ENCODE assay signal across 8 mouse cellular contexts in genomic region chr14:48990471-48991143, GRCm38 (mm10).
A peak's percentile ranks its signal among the peaks of the same experiment; 100 is the strongest.
DNase-seq lines count a peak whose midpoint lies in the region; ATAC-seq and TF ChIP-seq lines count a peak whose summit lies in the region.

No protein-coding gene starts in this region.

- H3K27ac ChIP-seq in forebrain, embryonic 11.5 days (ENCODE audit: low read depth, low read length) = peak overlapping the region; percentile 8; the same call in 1 of the 2 replicates
- H3K27ac ChIP-seq in heart, embryonic 14.5 days (replicated peaks in 1 of 2; ENCODE audit: control insufficient read depth in 1 of 2, insufficient read depth in 1 of 2, low read depth in 2 of 2, low read length in 2 of 2) = 0 out of 4 replicates have a peak overlapping the region, but pooled peaks of 1 of the 2 experiments have one; percentile 24
- H3K27ac ChIP-seq in kidney, embryonic 15.5 days = no peak overlapping the region
- no peak overlapping the region for H3K27ac ChIP-seq in limb, embryonic 11.5 days (replicated peaks; ENCODE audit: low read depth, low read length)
- no peak overlapping the region; the same call in 1 of the 2 replicates for H3K27ac ChIP-seq in midbrain, postnatal 0 days (ENCODE audit: low read depth, low read length)
- H3K27ac ChIP-seq in testis, adult 2 months (ENCODE audit: control insufficient read depth, insufficient read depth, low read depth, low read length) = no peak overlapping the region

- TF ChIP-seq POLR2A in testis, adult 2 months (IDR thresholded peaks at IDR 0.05; ENCODE audit: control insufficient read depth, low read depth, low read length) = no peak

- H3K27me3 ChIP-seq in forebrain, embryonic 11.5 days (ENCODE audit: control insufficient read depth, insufficient read depth, low read length) = no peaks in the 10 kb centered on the region
- no peaks in the 10 kb centered on the region for H3K27me3 ChIP-seq in heart, embryonic 14.5 days (ENCODE audit: control insufficient read depth, insufficient read depth, low read length)
- H3K27me3 ChIP-seq in kidney, embryonic 15.5 days = peaks cover 9% of the 10 kb centered on the region; the same call in 1 of the 2 replicates
- no peaks in the 10 kb centered on the region for H3K27me3 ChIP-seq in limb, embryonic 11.5 days (ENCODE audit: control insufficient read depth, insufficient read depth, low read length)
- no peaks in the 10 kb centered on the region for H3K27me3 ChIP-seq in midbrain, postnatal 0 days (ENCODE audit: insufficient read depth, low read length)
- H3K27me3 ChIP-seq in testis, adult 2 months (ENCODE audit: control insufficient read depth, insufficient read depth, low read length) = no peaks in the 10 kb centered on the region

- peaks cover 2% of the 10 kb centered on the region; the same call in 1 of the 2 replicates for H3K4me1 ChIP-seq in forebrain, embryonic 11.5 days (replicated peaks; ENCODE audit: control insufficient read depth, insufficient read depth, low read length)
- H3K4me1 ChIP-seq in heart, embryonic 14.5 days (ENCODE audit: control insufficient read depth in 2 of 2, insufficient read depth in 2 of 2, low read length in 2 of 2) = peaks cover 4 to 9% of the 10 kb centered on the region in 2 experiments; a peak in 2 of 4 replicates
- H3K4me1 ChIP-seq in kidney, embryonic 15.5 days = peaks cover 7% of the 10 kb centered on the region; the same call in 1 of the 2 replicates
- no peaks in the 10 kb centered on the region for H3K4me1 ChIP-seq in limb, embryonic 11.5 days (ENCODE audit: control insufficient read depth, insufficient read depth, low read length)
- no peaks in the 10 kb centered on the region for H3K4me1 ChIP-seq in midbrain, postnatal 0 days (ENCODE audit: insufficient read depth, low read length)
- no peaks in the 10 kb centered on the region for H3K4me1 ChIP-seq in testis, adult 2 months (ENCODE audit: control insufficient read depth, insufficient read depth, low read length)

- H3K4me3 ChIP-seq in forebrain, embryonic 11.5 days (ENCODE audit: low read depth, low read length) = no peak overlapping the region
- peak overlapping the region; percentile 25 to 31 for H3K4me3 ChIP-seq in heart, embryonic 14.5 days (ENCODE audit: control insufficient read depth in 1 of 2, insufficient read depth in 1 of 2, low read depth in 1 of 2, low read length in 2 of 2)
- H3K4me3 ChIP-seq in kidney, embryonic 15.5 days (replicated peaks) = peak overlapping the region; percentile 15; the same call in 1 of the 2 replicates
- no peak overlapping the region for H3K4me3 ChIP-seq in limb, embryonic 11.5 days (ENCODE audit: low read depth, low read length)
- peak overlapping the region; percentile 18; the same call in 1 of the 2 replicates for H3K4me3 ChIP-seq in midbrain, postnatal 0 days (ENCODE audit: low read depth, low read length)
- H3K4me3 ChIP-seq in testis, adult 2 months (ENCODE audit: control insufficient read depth, low read depth, low read length) = no peak overlapping the region

- 8% methylated on average over 17 of the region's 17 CpGs for WGBS in forebrain, embryonic 11.5 days
- 15% methylated on average over 17 of the region's 17 CpGs for WGBS in heart, embryonic 14.5 days
- WGBS in kidney, embryonic 15.5 days = 20% methylated on average over 17 of the region's 17 CpGs
- 19% methylated on average over 17 of the region's 17 CpGs for WGBS in limb, embryonic 11.5 days
- 3% methylated on average over 17 of the region's 17 CpGs for WGBS in midbrain, postnatal 0 days

- peak overlapping the region; percentile 30 for H3K9ac ChIP-seq in forebrain, embryonic 11.5 days (ENCODE audit: low read length)
- H3K9ac ChIP-seq in heart, embryonic 14.5 days (ENCODE audit: low read length) = peak overlapping the region; percentile 58; the same call in 1 of the 2 replicates
- no peak overlapping the region for H3K9ac ChIP-seq in kidney, embryonic 15.5 days
- peak overlapping the region; percentile 37; the same call in 1 of the 2 replicates for H3K9ac ChIP-seq in limb, embryonic 11.5 days (ENCODE audit: low read length)
- H3K9ac ChIP-seq in midbrain, postnatal 0 days (replicated peaks; ENCODE audit: low read length, poor library complexity, severe bottlenecking) = no peak overlapping the region

- no peaks in the 10 kb centered on the region for H3K9me3 ChIP-seq in forebrain, embryonic 11.5 days (ENCODE audit: control insufficient read depth, low read length)
- H3K9me3 ChIP-seq in heart, embryonic 14.5 days (ENCODE audit: control insufficient read depth, low read length) = no peaks in the 10 kb centered on the region
- no peaks in the 10 kb centered on the region for H3K9me3 ChIP-seq in kidney, embryonic 15.5 days (replicated peaks)
- H3K9me3 ChIP-seq in limb, embryonic 11.5 days (ENCODE audit: control insufficient read depth, low read length) = no peaks in the 10 kb centered on the region
- no peaks in the 10 kb centered on the region for H3K9me3 ChIP-seq in midbrain, postnatal 0 days (ENCODE audit: low read length)

- H3K36me3 ChIP-seq in forebrain, embryonic 11.5 days (ENCODE audit: control insufficient read depth, insufficient read depth, low read length) = no peaks in the 10 kb centered on the region
- H3K36me3 ChIP-seq in heart, embryonic 14.5 days (ENCODE audit: control insufficient read depth, insufficient read depth, low read length) = no peaks in the 10 kb centered on the region
- H3K36me3 ChIP-seq in kidney, embryonic 15.5 days = no peaks in the 10 kb centered on the region
- no peaks in the 10 kb centered on the region for H3K36me3 ChIP-seq in limb, embryonic 11.5 days (ENCODE audit: control insufficient read depth, insufficient read depth, low read length)
- no peaks in the 10 kb centered on the region for H3K36me3 ChIP-seq in midbrain, postnatal 0 days (ENCODE audit: insufficient read depth, low read length)
- H3K36me3 ChIP-seq in testis, adult 2 months (ENCODE audit: control insufficient read depth, insufficient read depth, low read length) = no peaks in the 10 kb centered on the region

- TF ChIP-seq CTCF in midbrain, postnatal 0 days (IDR thresholded peaks at IDR 0.05) = peak; percentile 80
- TF ChIP-seq CTCF in testis, adult 2 months (IDR thresholded peaks at IDR 0.05; ENCODE audit: control insufficient read depth, insufficient read depth, insufficient replicate concordance, low read depth, low read length) = peak; percentile 23; the same call in 1 of the 2 replicates

- peak; percentile 89 for ATAC-seq in forebrain, embryonic 11.5 days (replicated peaks; ENCODE audit: low FRiP score)
- ATAC-seq in heart, embryonic 14.5 days (ENCODE audit: insufficient number of reproducible peaks, insufficient read depth, low FRiP score, low read depth) = peak; percentile 39; the same call in 1 of the 2 replicates
- peak; percentile 80 for ATAC-seq in kidney, embryonic 15.5 days (replicated peaks; ENCODE audit: low FRiP score)
- peak; percentile 35; the same call in 1 of the 2 replicates for ATAC-seq in limb, embryonic 11.5 days (ENCODE audit: insufficient number of reproducible peaks, low FRiP score, low TSS enrichment, low read depth)
- peak; percentile 90 for ATAC-seq in midbrain, postnatal 0 days (ENCODE audit: low FRiP score)

- peak overlapping the region; percentile 26 for H3K4me2 ChIP-seq in forebrain, embryonic 11.5 days (ENCODE audit: low read depth, low read length, severe bottlenecking)
- H3K4me2 ChIP-seq in heart, embryonic 14.5 days (ENCODE audit: low read length) = peak overlapping the region; percentile 72
- peak overlapping the region; percentile 50 for H3K4me2 ChIP-seq in kidney, embryonic 15.5 days
- peak overlapping the region; percentile 32; the same call in 1 of the 2 replicates for H3K4me2 ChIP-seq in limb, embryonic 11.5 days (ENCODE audit: low read depth, severe bottlenecking)
- peak overlapping the region; percentile 43 for H3K4me2 ChIP-seq in midbrain, postnatal 0 days (ENCODE audit: low read depth, low read length, poor library complexity, severe bottlenecking)

- peak; percentile 10 for DNase-seq in thymus, postnatal 0 days (ENCODE audit: low spot score)
- DNase-seq in thymus, postnatal 25 days = no peak
- peak; percentile 86 for DNase-seq in forebrain, embryonic 11.5 days (ENCODE audit: low spot score)
- peak; percentile 77 for DNase-seq in limb, embryonic 11.5 days (ENCODE audit: low spot score)
- peak; percentile 94 for DNase-seq in midbrain, postnatal 0 days (ENCODE audit: low spot score)

Comparison
In these comparisons a context has a peak if more than half of its experiments do, and no peak if none do; other contexts are left out.
1. ATAC-seq: peak in every context shown above with its lines; median percentile 90 in midbrain, postnatal 0 days; 89 in forebrain, embryonic 11.5 days; 80 in kidney, embryonic 15.5 days; 39 in heart, embryonic 14.5 days; 35 in limb, embryonic 11.5 days.
2. H3K4me3 ChIP-seq: peak in heart, embryonic 14.5 days (2 of 2), kidney, embryonic 15.5 days (single experiment) and midbrain, postnatal 0 days (single experiment); none in forebrain, embryonic 11.5 days (single experiment), limb, embryonic 11.5 days (single experiment) and testis, adult 2 months (single experiment).
3. H3K9ac ChIP-seq: peak in forebrain, embryonic 11.5 days (single experiment), heart, embryonic 14.5 days (single experiment) and limb, embryonic 11.5 days (single experiment); none in kidney, embryonic 15.5 days (single experiment) and midbrain, postnatal 0 days (single experiment).
4. Peak in every context shown above with its lines, with median percentiles within 50 percentile points of each other: H3K4me2 ChIP-seq.